ENCODE assay signal across 16 mouse cellular contexts in the genomic region with DNA sequence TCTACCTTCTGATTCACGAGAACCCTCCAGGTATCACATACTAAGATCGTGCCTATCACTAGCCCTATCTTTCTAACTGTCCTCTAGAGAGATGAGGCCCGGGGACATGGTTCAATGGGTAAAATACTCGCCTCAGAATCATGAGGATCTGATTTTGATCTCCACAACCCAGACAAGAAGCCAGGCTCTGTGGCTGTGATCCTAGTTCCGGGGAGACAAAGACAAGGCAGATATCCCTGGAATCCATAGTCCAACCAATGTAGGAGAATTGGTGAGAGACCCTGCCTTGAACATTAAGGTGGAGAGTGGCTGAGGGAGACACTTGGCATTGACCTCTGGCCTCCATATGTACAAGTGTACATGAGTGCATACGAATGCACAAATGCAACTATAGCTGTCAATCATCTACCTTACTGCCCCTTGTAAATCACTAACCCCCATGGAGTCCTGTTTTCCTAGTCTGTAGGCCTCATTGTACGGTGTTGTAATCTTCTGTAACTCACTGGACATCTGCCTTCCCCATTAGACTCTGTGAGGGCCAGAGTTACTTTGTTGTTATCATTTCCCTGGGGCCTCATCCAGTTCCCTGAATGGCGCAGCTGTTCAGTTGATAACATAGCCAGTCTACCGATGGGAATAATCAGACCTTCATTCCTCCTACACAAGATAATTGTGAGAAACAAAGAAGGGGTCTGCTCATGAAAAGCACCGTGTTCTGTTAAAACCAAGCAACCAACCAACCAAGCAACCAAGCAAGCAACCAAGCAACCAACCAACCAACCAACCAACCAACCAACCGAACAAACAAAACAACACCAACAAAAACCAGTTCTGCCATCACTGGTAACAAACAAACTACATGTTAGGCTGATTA. TPM values are rescaled to one million over a fixed set of nuclear protein-coding genes. Genes with fewer than 3 reads are reported as not detected.
DNase-seq lines count a peak whose midpoint lies in the region; ATAC-seq lines count a peak whose summit lies in the region.
"Had no signal": no experiment of that assay in that cellular context is flagged by ENCODE, and none has a peak within 500 bp of the region (broad histone marks: within the 10 kb centered on the region; RNA-seq: fewer than 3 reads in every experiment).

No protein-coding gene starts in this region.

- intact Hi-C loops in left cerebral cortex, postnatal 36 days (cut with DNase I), result loop anchor here (2.0 to 5.0 kb wide), 2 partner anchors 237 to 396 kb away; no protein-coding TSS in a partner anchor

- no peak overlapping the region for H3K9ac ChIP-seq in intestine, embryonic 16.5 days (ENCODE audit: low read depth, low read length)
- H3K9ac ChIP-seq in intestine, embryonic 15.5 days, result no peak overlapping the region
- H3K9ac ChIP-seq in heart, embryonic 16.5 days (ENCODE audit: low read length), result no peak overlapping the region
- no peak overlapping the region for H3K9ac ChIP-seq in hindbrain, embryonic 16.5 days (ENCODE audit: low read depth, low read length)
- H3K9ac ChIP-seq: embryonic facial prominence, embryonic 13.5 days; forebrain, embryonic 15.5 days; limb, embryonic 13.5 days had no signal

- 86% methylated on average over 11 of the region's 11 CpGs for WGBS in intestine, embryonic 16.5 days
- WGBS in intestine, embryonic 15.5 days, result 87% methylated on average over 11 of the region's 11 CpGs
- 67% methylated on average over 11 of the region's 11 CpGs for WGBS in heart, embryonic 16.5 days
- WGBS in hindbrain, embryonic 16.5 days, result 81% methylated on average over 11 of the region's 11 CpGs

- H3K27ac ChIP-seq in intestine, embryonic 16.5 days (ENCODE audit: low read length), result no peak overlapping the region
- no peak overlapping the region for H3K27ac ChIP-seq in intestine, embryonic 15.5 days
- H3K27ac ChIP-seq in brown adipose tissue, adult 24 weeks (replicated peaks; ENCODE audit: low read depth, low read length), result peak overlapping the region; percentile 98
- peak overlapping the region; percentile 55 for H3K27ac ChIP-seq in heart, embryonic 16.5 days (ENCODE audit: low read length)
- H3K27ac ChIP-seq in hindbrain, embryonic 16.5 days (ENCODE audit: low read depth, low read length), result no peak overlapping the region
- H3K27ac ChIP-seq: forebrain, embryonic 15.5 days; limb, embryonic 13.5 days had no signal

- H3K36me3 ChIP-seq in intestine, embryonic 16.5 days (ENCODE audit: control insufficient read depth, insufficient read depth, low read length), result no peaks in the 10 kb centered on the region
- H3K36me3 ChIP-seq in intestine, embryonic 15.5 days, result no peaks in the 10 kb centered on the region
- no peaks in the 10 kb centered on the region for H3K36me3 ChIP-seq in heart, embryonic 16.5 days (ENCODE audit: control insufficient read depth, insufficient read depth)
- H3K36me3 ChIP-seq in hindbrain, embryonic 16.5 days (ENCODE audit: control insufficient read depth, insufficient read depth, low read length), result no peaks in the 10 kb centered on the region
- H3K36me3 ChIP-seq: embryonic facial prominence, embryonic 13.5 days; forebrain, embryonic 15.5 days; limb, embryonic 13.5 days had no signal

- no peak overlapping the region for H3K4me3 ChIP-seq in intestine, embryonic 16.5 days (ENCODE audit: low read length)
- H3K4me3 ChIP-seq in intestine, embryonic 15.5 days (replicated peaks), result no peak overlapping the region
- no peak overlapping the region for H3K4me3 ChIP-seq in brown adipose tissue, adult 24 weeks (ENCODE audit: insufficient read depth, low read depth, low read length)
- H3K4me3 ChIP-seq in heart, embryonic 16.5 days (ENCODE audit: low read length), result no peak overlapping the region
- H3K4me3 ChIP-seq in hindbrain, embryonic 16.5 days (ENCODE audit: low read length), result no peak overlapping the region
- H3K4me3 ChIP-seq: embryonic facial prominence, embryonic 13.5 days; forebrain, embryonic 15.5 days; limb, embryonic 13.5 days had no signal

- no peaks in the 10 kb centered on the region for H3K9me3 ChIP-seq in intestine, embryonic 16.5 days (ENCODE audit: control insufficient read depth, low read length)
- H3K9me3 ChIP-seq in intestine, embryonic 15.5 days, result no peaks in the 10 kb centered on the region
- H3K9me3 ChIP-seq in heart, embryonic 16.5 days (replicated peaks; ENCODE audit: control insufficient read depth, low read length), result no peaks in the 10 kb centered on the region
- H3K9me3 ChIP-seq in hindbrain, embryonic 16.5 days (ENCODE audit: control insufficient read depth, low read length), result no peaks in the 10 kb centered on the region
- H3K9me3 ChIP-seq: embryonic facial prominence, embryonic 13.5 days; forebrain, embryonic 15.5 days; limb, embryonic 13.5 days had no signal

- H3K4me2 ChIP-seq in intestine, embryonic 16.5 days (ENCODE audit: low read depth, low read length), result no peak overlapping the region
- no peak overlapping the region for H3K4me2 ChIP-seq in intestine, embryonic 15.5 days (replicated peaks)
- no peak overlapping the region for H3K4me2 ChIP-seq in heart, embryonic 16.5 days (ENCODE audit: low read depth, low read length)
- H3K4me2 ChIP-seq in hindbrain, embryonic 16.5 days (ENCODE audit: low read length), result no peak overlapping the region
- H3K4me2 ChIP-seq: forebrain, embryonic 15.5 days; limb, embryonic 13.5 days had no signal

- H3K4me1 ChIP-seq in intestine, embryonic 16.5 days (ENCODE audit: control insufficient read depth, insufficient read depth, low read length), result no peaks in the 10 kb centered on the region
- no peaks in the 10 kb centered on the region for H3K4me1 ChIP-seq in intestine, embryonic 15.5 days (replicated peaks)
- peaks cover 13% of the 10 kb centered on the region for H3K4me1 ChIP-seq in brown adipose tissue, adult 24 weeks (ENCODE audit: control insufficient read depth, insufficient read depth, insufficient read length, low read length)
- H3K4me1 ChIP-seq in heart, embryonic 16.5 days (ENCODE audit: control insufficient read depth, insufficient read depth, low read length), result no peaks in the 10 kb centered on the region
- no peaks in the 10 kb centered on the region for H3K4me1 ChIP-seq in hindbrain, embryonic 16.5 days (ENCODE audit: control insufficient read depth, insufficient read depth, low read depth, low read length)
- H3K4me1 ChIP-seq: embryonic facial prominence, embryonic 13.5 days; limb, embryonic 13.5 days had no signal

- peak; percentile 33 for DNase-seq in mesoderm, embryonic 11.5 days (ENCODE audit: low read depth, low spot score)
- no peak for DNase-seq in left cerebral cortex, postnatal 36 days (ENCODE audit: low spot score in 2 of 2)
- DNase-seq: adrenal gland, adult 8-10 months; cerebellum, postnatal 25 days; kidney, postnatal 4 days had no signal

- H3K27me3 ChIP-seq in intestine, embryonic 16.5 days (replicated peaks; ENCODE audit: control insufficient read depth, insufficient read depth, low read length), result no peaks in the 10 kb centered on the region
- no peaks in the 10 kb centered on the region for H3K27me3 ChIP-seq in intestine, embryonic 15.5 days (replicated peaks)
- no peaks in the 10 kb centered on the region for H3K27me3 ChIP-seq in heart, embryonic 16.5 days (ENCODE audit: control insufficient read depth, insufficient read depth, low read length)
- no peaks in the 10 kb centered on the region for H3K27me3 ChIP-seq in hindbrain, embryonic 16.5 days (replicated peaks; ENCODE audit: control insufficient read depth, insufficient read depth, low read length)
- H3K27me3 ChIP-seq: embryonic facial prominence, embryonic 13.5 days; forebrain, embryonic 15.5 days; limb, embryonic 13.5 days had no signal

- peak; percentile 56 for ATAC-seq in intestine, embryonic 16.5 days
- no peak for ATAC-seq in intestine, embryonic 15.5 days
- ATAC-seq in heart, embryonic 16.5 days (replicated peaks; ENCODE audit: extremely low read depth, insufficient read depth, low FRiP score), result peak; percentile 46
- ATAC-seq in hindbrain, embryonic 16.5 days, result no peak
- ATAC-seq: forebrain, embryonic 15.5 days; inflammation-experienced regulatory T-cells, adult 6 months had no signal

RNA-seq across cellular contexts. Expression of a gene that starts 47.0 kb away (rescaled TPM):
- not detected in 2 replicates for polyA plus RNA-seq in intestine, embryonic 16.5 days (2015; fragmentation: Nextera tagmentation; extraction: Ambion mirVana)
- polyA plus RNA-seq in intestine, embryonic 15.5 days (2015; fragmentation: Nextera tagmentation; extraction: Ambion mirVana), result not detected in 2 replicates
- not detected in 2 replicates for polyA plus RNA-seq in brown adipose tissue, adult 24 weeks (2012; ENCODE audit: insufficient read depth, insufficient read length, missing spikeins)
- not detected in 2 replicates for polyA plus RNA-seq in heart, embryonic 16.5 days (2015; fragmentation: Nextera tagmentation; extraction: Ambion mirVana)
- polyA plus RNA-seq in hindbrain, embryonic 16.5 days (2015; fragmentation: Nextera tagmentation; extraction: Ambion mirVana), result not detected in 2 replicates
- not detected for total RNA-seq in left cerebral cortex, postnatal 36 days (2021)
- total RNA-seq: adrenal gland, adult 8-10 months; granulocyte monocyte progenitor cell, adult 5-6 weeks had no signal
- polyA plus RNA-seq: embryonic facial prominence, embryonic 13.5 days; forebrain, embryonic 15.5 days; limb, embryonic 13.5 days; stomach, embryonic 16.5 days had no signal

Comparison
In these comparisons a context has a peak if more than half of its experiments do, and no peak if none do; other contexts are left out.
1. ATAC-seq: peak in intestine, embryonic 16.5 days (single experiment) and heart, embryonic 16.5 days (single experiment); none in intestine, embryonic 15.5 days (single experiment) and hindbrain, embryonic 16.5 days (single experiment).
2. H3K27ac ChIP-seq: peak in brown adipose tissue, adult 24 weeks (single experiment) and heart, embryonic 16.5 days (single experiment); none in intestine, embryonic 16.5 days (single experiment), intestine, embryonic 15.5 days (single experiment) and hindbrain, embryonic 16.5 days (single experiment).